Mouse (Mus musculus): Measurements from ENCODE around the gene Tjp1. TPM values are rescaled to one million over a fixed set of nuclear protein-coding genes. Genes with fewer than 3 reads are reported as not detected.

Gene Tjp1
- polyA plus RNA-seq, 1 experiment from 2014 or later, result 19.7 TPM

Other genes with a start within 250 kb of the Tjp1 start
- 16.4 and 17.4 TPM in 2 replicates for gene Tarsl2, start 117.1 kb upstream of the Tjp1 start, polyA plus RNA-seq (2015; fragmentation: Nextera tagmentation; extraction: Ambion mirVana)
- gene Tm2d3, start 163.4 kb upstream of the Tjp1 start, polyA plus RNA-seq (2015; fragmentation: Nextera tagmentation; extraction: Ambion mirVana), result 47.3 and 50.4 TPM in 2 replicates